ENCODE assay signal across 9 mouse cellular contexts in the genomic region with DNA sequence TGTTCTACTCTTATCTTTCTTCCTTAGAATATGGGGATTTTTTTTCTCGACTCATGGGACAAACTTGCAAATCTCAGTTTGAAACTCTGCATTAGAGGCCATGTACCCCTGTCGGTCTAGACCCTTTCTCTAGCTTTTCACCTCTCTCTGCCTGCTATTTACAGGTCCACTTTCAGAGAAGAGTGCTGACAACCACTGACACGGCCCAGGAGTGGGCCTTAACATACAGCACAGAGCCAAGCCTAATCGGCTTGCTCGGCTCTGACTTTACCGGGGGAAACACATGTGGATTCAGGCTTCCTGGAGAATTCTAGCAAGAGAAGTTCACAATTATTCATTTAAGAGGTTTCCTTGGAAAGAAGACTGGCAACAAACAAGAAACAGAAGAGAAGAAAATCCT. TPM values are rescaled to one million over a fixed set of nuclear protein-coding genes. Genes with fewer than 3 reads are reported as not detected.
A peak's percentile ranks its signal among the peaks of the same experiment; 100 is the strongest.
DNase-seq lines count a peak whose midpoint lies in the region; ATAC-seq lines count a peak whose summit lies in the region.
"Had no signal": no experiment of that assay in that cellular context is flagged by ENCODE, and none has a peak within 500 bp of the region (broad histone marks: within the 10 kb centered on the region; RNA-seq: fewer than 3 reads in every experiment).

No protein-coding gene starts in this region.

- peaks cover 43% of the 10 kb centered on the region for H3K4me1 ChIP-seq in heart, embryonic 13.5 days
- peaks cover 56% of the 10 kb centered on the region for H3K4me1 ChIP-seq in embryonic facial prominence, embryonic 12.5 days
- H3K4me1 ChIP-seq in hindbrain, embryonic 16.5 days (ENCODE audit: control insufficient read depth, insufficient read depth, low read depth, low read length) = no peaks in the 10 kb centered on the region; the same call in 1 of the 2 replicates
- H3K4me1 ChIP-seq in midbrain, embryonic 14.5 days (ENCODE audit: control insufficient read depth, insufficient read depth, low read length) = no peaks in the 10 kb centered on the region

- no peak for ATAC-seq in heart, embryonic 13.5 days (ENCODE audit: extremely low read depth, insufficient number of reproducible peaks, low FRiP score, low TSS enrichment)
- no peak for ATAC-seq in embryonic facial prominence, embryonic 12.5 days (ENCODE audit: insufficient number of reproducible peaks, insufficient read depth, low FRiP score, low TSS enrichment)
- ATAC-seq in hindbrain, embryonic 16.5 days = no peak
- no peak for ATAC-seq in midbrain, embryonic 14.5 days (ENCODE audit: low FRiP score, low TSS enrichment)
- ATAC-seq in CD4-positive, CD25-positive, alpha-beta regulatory T cell, adult 4 months = no peak
- no peak for ATAC-seq in cerebellum, adult (ENCODE audit: insufficient number of reproducible peaks, low FRiP score, low TSS enrichment)

- no peaks in the 10 kb centered on the region for H3K36me3 ChIP-seq in heart, embryonic 13.5 days
- no peaks in the 10 kb centered on the region for H3K36me3 ChIP-seq in embryonic facial prominence, embryonic 12.5 days
- H3K36me3 ChIP-seq in hindbrain, embryonic 16.5 days (ENCODE audit: control insufficient read depth, insufficient read depth, low read length) = no peaks in the 10 kb centered on the region
- no peaks in the 10 kb centered on the region for H3K36me3 ChIP-seq in midbrain, embryonic 14.5 days (ENCODE audit: control insufficient read depth, insufficient read depth, low read length)

- no peaks in the 10 kb centered on the region for H3K9me3 ChIP-seq in heart, embryonic 13.5 days
- H3K9me3 ChIP-seq in embryonic facial prominence, embryonic 12.5 days = no peaks in the 10 kb centered on the region
- H3K9me3 ChIP-seq in hindbrain, embryonic 16.5 days (ENCODE audit: control insufficient read depth, low read length) = no peaks in the 10 kb centered on the region
- no peaks in the 10 kb centered on the region for H3K9me3 ChIP-seq in midbrain, embryonic 14.5 days (ENCODE audit: control insufficient read depth, low read length)

- peak overlapping the region; percentile 49 for H3K4me3 ChIP-seq in heart, embryonic 13.5 days
- H3K4me3 ChIP-seq in embryonic facial prominence, embryonic 12.5 days = peak overlapping the region; percentile 30
- H3K4me3 ChIP-seq in hindbrain, embryonic 16.5 days (ENCODE audit: low read length) = peak overlapping the region; percentile 17; the same call in 1 of the 2 replicates
- H3K4me3 ChIP-seq in midbrain, embryonic 14.5 days (replicated peaks; ENCODE audit: low read depth, low read length) = peak overlapping the region; percentile 12; the same call in 1 of the 2 replicates

- H3K9ac ChIP-seq in heart, embryonic 13.5 days = peak overlapping the region; percentile 79
- H3K9ac ChIP-seq in embryonic facial prominence, embryonic 12.5 days = peak overlapping the region; percentile 51
- no peak overlapping the region; the same call in 1 of the 2 replicates for H3K9ac ChIP-seq in hindbrain, embryonic 16.5 days (ENCODE audit: low read depth, low read length)
- no peak overlapping the region for H3K9ac ChIP-seq in midbrain, embryonic 14.5 days (replicated peaks; ENCODE audit: low read length)

- WGBS in heart, embryonic 13.5 days = 6% methylated on average over 6 of the region's 6 CpGs
- WGBS in embryonic facial prominence, embryonic 12.5 days = 11% methylated on average over 6 of the region's 6 CpGs
- WGBS in hindbrain, embryonic 16.5 days = 28% methylated on average over 6 of the region's 6 CpGs
- WGBS in midbrain, embryonic 14.5 days = 18% methylated on average over 6 of the region's 6 CpGs

- H3K27me3 ChIP-seq in heart, embryonic 13.5 days (replicated peaks) = peaks cover 72% of the 10 kb centered on the region
- H3K27me3 ChIP-seq in embryonic facial prominence, embryonic 12.5 days = peaks cover 24% of the 10 kb centered on the region
- peaks cover 17% of the 10 kb centered on the region for H3K27me3 ChIP-seq in hindbrain, embryonic 16.5 days (replicated peaks; ENCODE audit: control insufficient read depth, insufficient read depth, low read length)
- H3K27me3 ChIP-seq in midbrain, embryonic 14.5 days (ENCODE audit: control insufficient read depth, insufficient read depth, low read length) = peaks cover 37% of the 10 kb centered on the region

- peak overlapping the region; percentile 86 for H3K27ac ChIP-seq in heart, embryonic 13.5 days (replicated peaks)
- peak overlapping the region; percentile 58 for H3K27ac ChIP-seq in embryonic facial prominence, embryonic 12.5 days
- no peak overlapping the region for H3K27ac ChIP-seq in hindbrain, embryonic 16.5 days (ENCODE audit: low read depth, low read length)
- no peak overlapping the region for H3K27ac ChIP-seq in midbrain, embryonic 14.5 days (replicated peaks; ENCODE audit: low read depth, low read length)

- no peak for DNase-seq in heart, adult 9 months (ENCODE audit: low spot score in 2 of 2)
- DNase-seq in midbrain, embryonic 14.5 days = no peak
- DNase-seq in urinary bladder, postnatal 14 days (ENCODE audit: low spot score) = no peak
- DNase-seq: lung, postnatal 14 days had no signal

- peak overlapping the region; percentile 76 for H3K4me2 ChIP-seq in heart, embryonic 13.5 days
- peak overlapping the region; percentile 49 for H3K4me2 ChIP-seq in embryonic facial prominence, embryonic 12.5 days (replicated peaks)
- peak overlapping the region; percentile 49 for H3K4me2 ChIP-seq in hindbrain, embryonic 16.5 days (ENCODE audit: low read length)
- H3K4me2 ChIP-seq in midbrain, embryonic 14.5 days (ENCODE audit: low read length) = peak overlapping the region; percentile 46

RNA-seq across cellular contexts. Expression of gene Foxc1, which starts 14.6 kb away (rescaled TPM):
- 1.4 and 1.6 TPM in 2 replicates for polyA plus RNA-seq in heart, embryonic 13.5 days (2015; fragmentation: Nextera tagmentation; extraction: Ambion mirVana)
- polyA plus RNA-seq in embryonic facial prominence, embryonic 12.5 days (2016; fragmentation: Nextera tagmentation; extraction: Ambion mirVana) = 10.4 and 11.6 TPM in 2 replicates
- polyA plus RNA-seq in hindbrain, embryonic 16.5 days (2015; fragmentation: Nextera tagmentation; extraction: Ambion mirVana) = 0.63 and 0.84 TPM in 2 replicates
- 0.72 and 1.7 TPM in 2 replicates for polyA plus RNA-seq in midbrain, embryonic 14.5 days (2014; fragmentation: Nextera tagmentation; extraction: Ambion mirVana)
- polyA plus RNA-seq in CD4-positive, CD25-positive, alpha-beta regulatory T cell, adult 4 months (2017; shearing (Covaris generic)) = not detected

Comparison
In these comparisons a context has a peak if more than half of its experiments do, and no peak if none do; other contexts are left out.
1. H3K27ac ChIP-seq: peak in heart, embryonic 13.5 days (single experiment) and embryonic facial prominence, embryonic 12.5 days (single experiment); none in hindbrain, embryonic 16.5 days (single experiment) and midbrain, embryonic 14.5 days (single experiment).
2. H3K9ac ChIP-seq: peak in heart, embryonic 13.5 days (single experiment) and embryonic facial prominence, embryonic 12.5 days (single experiment); none in hindbrain, embryonic 16.5 days (single experiment) and midbrain, embryonic 14.5 days (single experiment).
3. Peak in every context shown above with its lines, with median percentiles within 50 percentile points of each other: H3K4me2 ChIP-seq and H3K4me3 ChIP-seq.